Mouse (Mus musculus): ENCODE measurements at regions not wholly inside any gene's neighbourhood (a gene's known extent, or its start where the extent isn't known, plus 50 kb on each side); places are given as distances from the start of the nearest gene placed in this dataset.

- dilution Hi-C loops (cut with MboI; ENCODE audit: extremely low pct_ligation_motif_present, extremely low pct_unique_long_range_greater_than_20kb, low sequenced_read_pairs), result no loop called here
- H3K27ac ChIP-seq (ENCODE audit: insufficient read depth, low read depth), result no peak overlapping the region
- no peak for TF ChIP-seq MYC (IDR thresholded peaks at IDR 0.05; ENCODE audit: low read depth, low read length)
- no peak for TF ChIP-seq IRF4 (IDR thresholded peaks at IDR 0.05; ENCODE audit: low read depth, low read length)
- no peak for TF ChIP-seq CTCF (conservative IDR thresholded peaks at IDR 0.05 in 1 of 2, IDR thresholded peaks at IDR 0.05 in 1 of 2; ENCODE audit: low read depth in 2 of 2, low read length in 2 of 2)
- no peak for TF ChIP-seq ZNF384 (IDR thresholded peaks at IDR 0.05; ENCODE audit: low read depth, low read length)
- no peak for TF ChIP-seq MXI1 (IDR thresholded peaks at IDR 0.05; ENCODE audit: low read depth, low read length)
- TF ChIP-seq USF2 (conservative IDR thresholded peaks at IDR 0.05; ENCODE audit: low read depth, low read length), result no peak
- no peak for TF ChIP-seq POLR2A (IDR thresholded peaks at IDR 0.05; ENCODE audit: low read depth, low read length)
- no peak for TF ChIP-seq MEF2A (IDR thresholded peaks at IDR 0.05; ENCODE audit: borderline replicate concordance, low read depth, low read length)
- no peak for TF ChIP-seq ETS1 (conservative IDR thresholded peaks at IDR 0.05; ENCODE audit: low read depth, low read length)
- TF ChIP-seq NELFE (IDR thresholded peaks at IDR 0.05; ENCODE audit: low read depth, low read length), result no peak
- no peak for TF ChIP-seq SMC3 (IDR thresholded peaks at IDR 0.05; ENCODE audit: low read depth, low read length)
- no peak for TF ChIP-seq ZMIZ1 (IDR thresholded peaks at IDR 0.05; ENCODE audit: low read depth, low read length)
- no peak for TF ChIP-seq RAD21 (IDR thresholded peaks at IDR 0.05; ENCODE audit: low read depth, low read length)
- no peak overlapping the region for H3K4me2 ChIP-seq (ENCODE audit: insufficient read depth, low read depth, poor library complexity, severe bottlenecking)
- DNase-seq (ENCODE audit: extremely low read depth), result no peak
- no peak overlapping the region for H3K4me3 ChIP-seq (replicated peaks in 1 of 3; ENCODE audit: low read depth in 2 of 3, low read length in 2 of 3, poor library complexity in 1 of 3)
- no peaks in the 10 kb centered on the region for H3K4me1 ChIP-seq (ENCODE audit: control insufficient read depth in 1 of 2, insufficient read depth in 2 of 2)
- H3K36me3 ChIP-seq (replicated peaks in 1 of 2; ENCODE audit: control insufficient read depth in 1 of 2, insufficient read depth in 1 of 2, low read length in 1 of 2), result no peaks in the 10 kb centered on the region
- H3K9ac ChIP-seq (ENCODE audit: insufficient read depth, low read depth), result no peak overlapping the region
- H3K79me2 ChIP-seq (replicated peaks; ENCODE audit: control insufficient read depth, extremely low read depth, insufficient read depth, poor library complexity, severe bottlenecking), result no peaks in the 10 kb centered on the region
- no peaks in the 10 kb centered on the region for H3K27me3 ChIP-seq (replicated peaks)
- in situ Hi-C loops (cut with MboI; ENCODE audit: low pct_ligation_motif_present, low pct_unique_long_range_greater_than_20kb, low sequenced_read_pairs), result no loop called here
- H3K9me3 ChIP-seq (replicated peaks; ENCODE audit: low read length), result peaks cover 77% of the 10 kb centered on the region
Observed at GRCm38 (mm10) chr2:171799351-171799750, 243.9 kb downstream of the Cbln4 start.

- Histone ChIP-seq H3K27ac (ENCODE audit: insufficient read depth, low read depth) (no peak overlapping the region), H3K36me3 (replicated peaks in 1 of 2; ENCODE audit: control insufficient read depth in 1 of 2, insufficient read depth in 1 of 2, low read length in 1 of 2) (no peaks in the 10 kb centered on the region), H3K9ac (ENCODE audit: insufficient read depth, low read depth) (no peak overlapping the region), H3K4me3 (replicated peaks in 1 of 3; ENCODE audit: low read depth in 2 of 3, low read length in 2 of 3, poor library complexity in 1 of 3) (no peak overlapping the region), H3K27me3 (replicated peaks) (no peaks in the 10 kb centered on the region), H3K4me1 (ENCODE audit: control insufficient read depth in 1 of 2, insufficient read depth in 2 of 2) (no peaks in the 10 kb centered on the region), H3K9me3 (replicated peaks; ENCODE audit: low read length) (peaks cover 70% of the 10 kb centered on the region), H3K79me2 (replicated peaks; ENCODE audit: control insufficient read depth, extremely low read depth, insufficient read depth, poor library complexity, severe bottlenecking) (no peaks in the 10 kb centered on the region), H3K4me2 (ENCODE audit: insufficient read depth, low read depth, poor library complexity, severe bottlenecking) (no peak overlapping the region)
- dilution Hi-C loops (cut with MboI; ENCODE audit: extremely low pct_ligation_motif_present, extremely low pct_unique_long_range_greater_than_20kb, low sequenced_read_pairs), result no loop called here
- in situ Hi-C loops (cut with MboI; ENCODE audit: low pct_ligation_motif_present, low pct_unique_long_range_greater_than_20kb, low sequenced_read_pairs), result no loop called here
- no peak for DNase-seq (ENCODE audit: extremely low read depth)
- TF ChIP-seq RCOR1 (conservative IDR thresholded peaks at IDR 0.05; ENCODE audit: low read depth, low read length), result no peak
Observed at GRCm38 (mm10) chr2:171790686-171791085, 252.6 kb downstream of the Cbln4 start.

GRCm38 (mm10) chr2:171766193-171766930 lies 276.9 kb downstream of the Cbln4 start:
- dilution Hi-C loops (cut with MboI; ENCODE audit: extremely low pct_ligation_motif_present, extremely low pct_unique_long_range_greater_than_20kb, low sequenced_read_pairs), result no loop called here
- no peak for DNase-seq (ENCODE audit: extremely low read depth)
- no peaks in the 10 kb centered on the region for H3K27me3 ChIP-seq (replicated peaks)
- no peaks in the 10 kb centered on the region for H3K4me1 ChIP-seq (ENCODE audit: control insufficient read depth in 1 of 2, insufficient read depth in 2 of 2)
- H3K4me3 ChIP-seq (replicated peaks in 1 of 3; ENCODE audit: low read depth in 2 of 3, low read length in 2 of 3, poor library complexity in 1 of 3), result no peak overlapping the region
- no peak overlapping the region for H3K9ac ChIP-seq (ENCODE audit: insufficient read depth, low read depth)
- H3K36me3 ChIP-seq (replicated peaks in 1 of 2; ENCODE audit: control insufficient read depth in 1 of 2, insufficient read depth in 1 of 2, low read length in 1 of 2), result no peaks in the 10 kb centered on the region
- in situ Hi-C loops (cut with MboI; ENCODE audit: low pct_ligation_motif_present, low pct_unique_long_range_greater_than_20kb, low sequenced_read_pairs), result no loop called here
- TF ChIP-seq RCOR1 (conservative IDR thresholded peaks at IDR 0.05; ENCODE audit: low read depth, low read length), result no peak
- no peak for TF ChIP-seq MYC (IDR thresholded peaks at IDR 0.05; ENCODE audit: low read depth, low read length)
- TF ChIP-seq PAX5 (IDR thresholded peaks at IDR 0.05; ENCODE audit: low read length), result no peak
- no peak for TF ChIP-seq BHLHE40 (IDR thresholded peaks at IDR 0.05; ENCODE audit: low read depth, low read length)
- no peak for TF ChIP-seq ETS1 (conservative IDR thresholded peaks at IDR 0.05; ENCODE audit: low read depth, low read length)
- no peak for TF ChIP-seq SMC3 (IDR thresholded peaks at IDR 0.05; ENCODE audit: low read depth, low read length)
- H3K4me2 ChIP-seq (ENCODE audit: insufficient read depth, low read depth, poor library complexity, severe bottlenecking), result no peak overlapping the region
- H3K79me2 ChIP-seq (replicated peaks; ENCODE audit: control insufficient read depth, extremely low read depth, insufficient read depth, poor library complexity, severe bottlenecking), result no peaks in the 10 kb centered on the region
- H3K9me3 ChIP-seq (replicated peaks; ENCODE audit: low read length), result peaks cover 74% of the 10 kb centered on the region
- H3K27ac ChIP-seq (ENCODE audit: insufficient read depth, low read depth), result no peak overlapping the region

All from CH12.LX (cell line).